Mouse (Mus musculus) cerebellum, postnatal 4 days (tissue): Measurements from ENCODE around the gene Ubxn11.
"Not testable (repeated sequence)": the region's sequence is repeated elsewhere in the genome, so short reads cannot be mapped to it uniquely, and the experiment has no call there.

Experiments used
- DNase-seq, 2 experiments: peaks; one replicate each; pipeline ENCODE4 v3.0.0; 2022; ENCODE audit warnings: low spot score in 2 of 2, mixed read lengths in 1 of 2

Gene Ubxn11

GRCm38 (mm10) chr4:134144297-134144696 lies 41.9 kb downstream of the Ubxn11 start:
- not testable (repeated sequence) for DNase-seq

- no peak for DNase-seq
Observed at GRCm38 (mm10) chr4:134149389-134149788, 47.0 kb downstream of the Ubxn11 start.

DNA sequence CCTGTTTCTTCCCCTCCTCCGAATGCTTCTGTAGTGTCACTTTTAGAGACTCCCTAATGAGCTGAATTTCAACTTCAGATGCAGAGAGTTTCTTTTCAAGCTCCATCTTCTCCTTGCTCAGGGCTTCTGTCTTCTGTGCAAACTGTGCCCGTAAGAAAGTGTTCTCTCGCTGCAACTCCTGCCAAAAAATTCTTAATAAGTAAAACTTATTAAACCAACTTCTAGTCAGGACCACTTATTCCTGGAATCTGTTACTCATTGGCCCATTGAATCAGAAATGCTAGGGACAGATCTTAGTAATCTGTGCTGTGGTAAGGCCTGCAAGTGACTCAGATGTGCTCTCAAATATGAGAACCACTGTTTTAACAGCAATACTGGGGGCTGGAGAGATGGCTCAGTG lies 49.7 kb downstream of the Ubxn11 start:
- no peak for DNase-seq

GRCm38 (mm10) chr4:134153656-134154055 lies 51.3 kb downstream of the Ubxn11 start:
- no peak for DNase-seq

GRCm38 (mm10) chr4:134154354-134154753 lies 52.0 kb downstream of the Ubxn11 start:
- no peak for DNase-seq

- no peak for DNase-seq
Observed at GRCm38 (mm10) chr4:134155531-134155930, 53.2 kb downstream of the Ubxn11 start.

GRCm38 (mm10) chr4:134155961-134156465 lies 53.6 kb downstream of the Ubxn11 start:
- DNase-seq, result no peak

DNA sequence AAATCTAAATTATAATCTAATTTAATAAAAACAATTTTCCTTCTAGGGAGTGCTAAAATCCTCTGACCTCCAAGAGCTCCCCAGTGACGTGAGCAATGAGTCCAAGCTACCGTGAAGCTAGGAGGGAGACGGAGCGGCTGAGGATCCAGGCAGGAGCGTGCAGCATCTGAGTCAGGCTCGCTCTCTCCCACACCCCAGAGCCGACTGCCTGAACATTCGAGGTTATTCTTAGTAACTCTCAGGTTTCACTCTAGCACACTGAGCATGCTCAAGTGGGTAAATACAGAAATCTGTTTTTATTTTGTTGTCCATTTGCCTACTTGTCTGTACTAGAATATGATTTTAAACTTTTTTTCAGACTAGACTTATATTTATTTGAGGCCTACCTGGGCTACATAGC lies 54.4 kb downstream of the Ubxn11 start:
- no peak for DNase-seq

DNA sequence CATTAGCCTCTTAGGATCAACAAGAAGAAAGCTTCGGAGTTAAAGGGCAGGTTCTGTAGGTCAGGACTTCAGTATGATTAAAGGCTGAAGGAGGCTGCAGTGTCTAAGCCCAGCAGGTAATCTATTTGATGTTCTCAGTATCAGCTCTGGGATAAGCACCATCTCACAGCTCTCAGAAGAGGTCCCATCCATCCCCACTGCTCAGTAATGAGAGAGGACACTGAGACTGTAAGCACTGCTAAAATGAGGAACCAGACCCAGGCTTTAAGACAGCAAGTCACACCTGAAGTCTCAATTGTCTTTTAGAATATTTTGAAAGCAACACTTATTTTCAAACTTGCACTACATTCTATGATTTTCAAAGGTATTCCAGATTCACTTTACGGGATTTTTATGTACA lies 55.2 kb downstream of the Ubxn11 start:
- DNase-seq, result no peak

DNA sequence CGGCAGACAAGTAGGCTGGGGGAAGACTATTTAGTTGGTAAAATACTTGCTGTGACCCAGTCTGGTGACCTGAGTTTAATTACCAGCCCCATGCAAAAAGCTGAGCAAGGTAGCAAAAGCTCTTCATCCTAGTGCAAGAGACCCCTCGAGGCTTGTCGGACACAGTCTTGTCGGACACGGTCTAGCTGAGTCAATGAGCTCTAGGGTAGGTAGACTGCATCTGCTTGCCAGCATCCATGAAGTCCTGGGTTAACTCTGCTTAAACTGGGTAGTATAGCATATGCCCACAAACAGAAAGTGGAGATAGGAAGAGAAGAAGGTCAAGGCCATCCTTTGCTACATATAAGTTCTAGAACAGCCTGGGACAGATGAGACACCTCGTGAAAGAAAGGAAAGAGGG lies 56.4 kb downstream of the Ubxn11 start:
- DNase-seq, result no peak

DNA sequence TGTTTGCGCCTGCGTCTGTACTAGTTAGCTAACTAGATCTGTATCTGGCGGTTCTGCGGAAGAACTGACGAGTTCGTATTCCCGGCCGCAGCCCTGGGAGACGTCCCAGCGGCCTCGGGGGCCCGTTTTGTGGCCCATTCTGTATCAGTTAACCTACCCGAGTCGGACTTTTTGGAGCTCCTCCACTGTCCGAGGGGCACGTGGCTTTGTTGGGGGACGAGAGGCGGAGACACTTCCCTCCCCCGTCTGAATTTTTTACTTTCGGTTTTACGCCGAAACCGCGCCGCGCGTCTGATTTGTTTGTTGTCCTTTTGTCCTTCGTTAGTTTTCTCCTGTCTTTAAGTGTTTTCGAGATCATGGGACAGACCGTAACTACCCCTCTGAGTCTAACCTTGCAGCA lies 57.7 kb downstream of the Ubxn11 start:
- DNase-seq, result not testable (repeated sequence)

DNA sequence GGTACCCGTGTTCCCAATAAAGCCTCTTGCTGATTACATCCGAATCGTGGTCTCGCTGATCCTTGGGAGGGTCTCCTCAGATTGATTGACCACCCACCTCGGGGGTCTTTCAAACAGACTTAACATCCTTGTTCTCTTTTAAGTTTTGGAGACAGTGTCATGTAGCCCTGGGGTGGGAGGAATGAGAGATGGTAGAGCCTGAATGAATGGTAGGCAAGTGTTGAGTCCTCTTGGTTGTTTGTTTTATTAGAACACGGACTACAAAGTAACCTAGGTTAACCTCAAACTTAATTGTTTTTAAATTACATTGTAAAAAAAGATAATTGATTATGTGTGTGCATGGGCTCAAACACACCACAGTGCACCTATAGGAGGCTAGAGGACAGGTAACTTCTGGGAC lies 62.2 kb downstream of the Ubxn11 start:
- DNase-seq, result no peak

DNA sequence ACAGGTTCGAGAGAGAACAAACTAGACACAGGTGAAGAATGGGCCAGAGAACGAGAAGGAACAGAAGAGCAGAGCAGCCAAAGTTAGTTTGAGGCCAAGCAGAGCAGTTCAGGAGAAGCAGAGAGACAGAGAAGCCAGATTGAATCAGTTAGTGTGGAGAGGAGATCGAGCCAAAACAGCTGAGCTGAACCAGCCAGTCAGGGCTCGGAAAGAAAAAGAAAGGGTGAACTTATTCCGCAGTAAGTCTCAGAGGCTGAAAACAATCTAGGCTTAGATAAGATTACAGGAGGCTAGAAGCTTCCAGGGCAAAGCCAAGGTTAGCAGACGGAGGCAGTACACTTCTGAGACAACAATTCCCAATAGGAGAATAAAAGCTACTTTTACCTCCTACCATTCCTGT lies 62.7 kb downstream of the Ubxn11 start:
- no peak for DNase-seq

DNA sequence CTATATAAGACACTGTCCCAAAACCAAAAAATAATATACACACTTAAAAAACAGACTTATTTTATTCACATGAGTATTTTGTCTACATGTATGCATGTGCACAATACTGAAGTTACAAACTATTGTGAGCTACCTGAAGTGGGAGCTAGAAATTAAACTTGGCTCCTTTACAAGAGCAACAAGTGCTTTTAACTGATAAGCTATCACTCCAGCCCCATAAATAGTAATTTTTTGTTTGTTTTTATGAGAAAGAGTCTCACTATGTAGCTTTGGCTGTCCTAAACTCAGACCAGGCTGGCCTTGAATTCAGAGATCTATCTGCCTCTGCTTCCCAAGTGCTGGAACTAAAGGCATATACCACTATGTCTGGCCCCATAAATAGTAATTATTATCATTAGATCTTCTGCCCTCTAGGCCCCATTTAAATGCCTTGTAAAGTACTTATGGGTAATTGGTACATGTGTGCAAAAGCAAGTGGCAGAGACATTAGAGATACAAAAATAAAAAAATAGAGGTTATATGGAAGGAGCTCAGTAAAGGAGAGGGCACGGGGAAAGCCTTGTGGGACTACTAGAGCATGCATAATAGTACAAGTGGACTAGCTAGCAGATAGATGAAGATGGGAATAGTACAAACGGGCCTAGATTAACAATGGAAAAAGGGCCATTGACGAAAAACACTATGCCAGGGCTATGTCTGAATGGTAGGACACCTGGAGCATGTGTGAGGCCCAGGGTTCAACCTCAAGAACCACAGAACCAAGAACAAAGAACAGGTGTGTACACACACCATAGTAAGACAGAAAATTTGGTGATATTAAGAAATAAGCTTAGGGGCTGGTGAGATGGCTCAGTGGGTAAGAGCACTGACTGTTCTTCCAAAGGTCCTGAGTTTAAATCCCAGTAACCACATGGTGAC lies 63.4 kb downstream of the Ubxn11 start:
- no peak for DNase-seq

DNA sequence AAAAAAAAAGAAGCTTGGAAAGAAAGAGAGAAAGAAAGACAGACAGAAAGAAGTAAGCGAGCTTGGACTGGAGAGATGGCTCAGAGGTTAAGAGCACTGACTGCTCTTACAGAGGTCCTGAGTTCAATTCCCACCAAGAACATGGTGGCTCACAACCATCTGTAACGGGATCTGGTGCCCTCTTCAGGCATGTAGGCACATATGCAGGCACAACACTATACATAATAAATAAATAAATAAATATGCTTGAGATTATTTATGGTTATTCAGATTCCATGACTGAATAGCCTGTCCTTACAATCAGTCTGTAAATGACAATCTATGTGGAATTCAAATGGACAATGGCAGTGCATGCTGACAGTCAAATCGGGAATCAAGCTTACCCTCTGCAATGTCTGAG lies 64.5 kb downstream of the Ubxn11 start:
- DNase-seq, result no peak

GRCm38 (mm10) chr4:134172391-134172790 lies 70.0 kb downstream of the Ubxn11 start:
- DNase-seq, result no peak
